Mouse (Mus musculus) ES-Bruce4 (cell line): ENCODE results near the gene Rps7. TPM values are rescaled to one million over a fixed set of nuclear protein-coding genes. Genes with fewer than 3 reads are reported as not detected.

Source experiments
- H3K27ac ChIP-seq: 2 replicates; pipeline ENCODE4 v1.5.1; 2012; ENCODE audit warnings: low read length, inconsistent platforms; ENCODE audit not compliant: insufficient read depth
- H3K27me3 ChIP-seq: 2 replicates; pipeline ENCODE4 v1.6.1; 2012; ENCODE audit warnings: mild to moderate bottlenecking, low read length, inconsistent platforms; ENCODE audit not compliant: control insufficient read depth, poor library complexity, insufficient read depth, severe bottlenecking
- H3K36me3 ChIP-seq: 2 replicates; pipeline ENCODE4 v1.6.1; 2012; ENCODE audit warnings: inconsistent platforms, mild to moderate bottlenecking, low read length, moderate library complexity; ENCODE audit not compliant: control insufficient read depth, poor library complexity, insufficient read depth, severe bottlenecking
- H3K4me1 ChIP-seq: one replicate; pipeline ENCODE4 v1.8.1; 2011; ENCODE audit warnings: low read length; ENCODE audit not compliant: control insufficient read depth, insufficient read depth
- H3K4me3 ChIP-seq: 2 replicates; pipeline ENCODE4 v1.5.1; 2011; ENCODE audit warnings: low read depth, mild to moderate bottlenecking, low read length
- H3K9ac ChIP-seq: 2 replicates; pipeline ENCODE4 v1.6.1; 2012; ENCODE audit warnings: low read depth, mild to moderate bottlenecking, inconsistent platforms; ENCODE audit not compliant: poor library complexity, severe bottlenecking
- H3K9me3 ChIP-seq: replicated peaks from 2 replicates; pipeline ENCODE4 v1.6.1; 2012; ENCODE audit warnings: mild to moderate bottlenecking, low read length, inconsistent platforms; ENCODE audit not compliant: control insufficient read depth, poor library complexity, insufficient read depth, severe bottlenecking
- CTCF ChIP-seq: IDR thresholded peaks from one replicate; pipeline ENCODE4 v1.8.1; 2011; ENCODE audit warnings: low read depth, low read length
- EP300 ChIP-seq: IDR thresholded peaks from 2 replicates; pipeline ENCODE4 v1.6.1; 2011; ENCODE audit warnings: low read depth, low read length; ENCODE audit not compliant: insufficient read depth
- POLR2A ChIP-seq: IDR thresholded peaks from one replicate; pipeline ENCODE4 v1.8.1; 2011; ENCODE audit warnings: low read length; ENCODE audit not compliant: insufficient read depth
- polyA plus RNA-seq: library from polyadenylated mRNA; stranded (reverse); fragments of >200 nt; gene quantifications from 2 replicates; pipeline ENCODE4 v1.2.4, GENCODE M21; 2011; ENCODE audit warnings: low read depth; ENCODE audit not compliant: missing spikeins, insufficient read depth, insufficient read length

The Rps7 gene
- polyA plus RNA-seq, 1 experiment, result 1,139 TPM

GRCm38 (mm10) chr12:28635058-28635534, 657 bp downstream of the Rps7 start:
- Histone ChIP-seq H3K27ac (peak overlapping the region; percentile 43), H3K9me3 (no peaks in the 10 kb centered on the region), H3K27me3 (no peaks in the 10 kb centered on the region), H3K9ac (peak overlapping the region; percentile 97), H3K4me1 (peaks cover 2% of the 10 kb centered on the region), H3K36me3 (peaks cover 53% of the 10 kb centered on the region), H3K4me3 (peak overlapping the region; percentile 93)
- TF ChIP-seq EP300 (no peak), CTCF (no peak), POLR2A (no peak)

- Histone ChIP-seq H3K36me3 (peaks cover 55% of the 10 kb centered on the region), H3K4me1 (peaks cover 2% of the 10 kb centered on the region)
- TF ChIP-seq POLR2A, result no peak
Observed at GRCm38 (mm10) chr12:28628436-28628835, 7.3 kb downstream of the Rps7 start.

GRCm38 (mm10) chr12:28627092-28627491, 8.7 kb downstream of the Rps7 start:
- peaks cover 41% of the 10 kb centered on the region for H3K36me3 ChIP-seq
- H3K4me1 ChIP-seq, result no peaks in the 10 kb centered on the region
- H3K9me3 ChIP-seq, result no peaks in the 10 kb centered on the region
- H3K9ac ChIP-seq, result no peak overlapping the region
- H3K27me3 ChIP-seq, result no peaks in the 10 kb centered on the region
- H3K27ac ChIP-seq, result no peak overlapping the region
- TF ChIP-seq EP300, result no peak
- no peak for TF ChIP-seq CTCF
- no peak for TF ChIP-seq POLR2A
- no peak overlapping the region for H3K4me3 ChIP-seq

More at GRCm38 (mm10) chr12:28628436-28628835, 7.3 kb downstream of the Rps7 start:
- Histone ChIP-seq H3K9me3 (no peaks in the 10 kb centered on the region), H3K4me3 (no peak overlapping the region), H3K27ac (peak overlapping the region; percentile 77), H3K27me3 (no peaks in the 10 kb centered on the region), H3K9ac (no peak overlapping the region)

- no peak overlapping the region for H3K9ac ChIP-seq
- H3K4me1 ChIP-seq, result no peaks in the 10 kb centered on the region
- TF ChIP-seq CTCF (no peak), POLR2A (no peak), EP300 (no peak)
- no peaks in the 10 kb centered on the region for H3K27me3 ChIP-seq
- H3K4me3 ChIP-seq, result no peak overlapping the region
- H3K27ac ChIP-seq, result no peak overlapping the region
- H3K36me3 ChIP-seq, result peaks cover 24% of the 10 kb centered on the region
- no peaks in the 10 kb centered on the region for H3K9me3 ChIP-seq
Observed at GRCm38 (mm10) chr12:28625407-28625806, 10.3 kb downstream of the Rps7 start.

- Histone ChIP-seq H3K27me3 (no peaks in the 10 kb centered on the region), H3K9me3 (no peaks in the 10 kb centered on the region), H3K4me3 (no peak overlapping the region), H3K36me3 (peaks cover 13% of the 10 kb centered on the region), H3K27ac (no peak overlapping the region), H3K9ac (no peak overlapping the region), H3K4me1 (no peaks in the 10 kb centered on the region)
- no peak for TF ChIP-seq POLR2A
- no peak for TF ChIP-seq CTCF
- TF ChIP-seq EP300, result no peak
Observed at GRCm38 (mm10) chr12:28624251-28624650, 11.5 kb downstream of the Rps7 start.

GRCm38 (mm10) chr12:28623195-28623594, 12.6 kb downstream of the Rps7 start, which contains the start of gene Colec11:
Gene Colec11 (minus strand): TSS chr12:28623377.
- Histone ChIP-seq H3K27ac (no peak within 1 kb of the TSS), H3K9me3 (no peaks in the 10 kb centered on the region), H3K4me1 (no peaks in the 10 kb centered on the region), H3K27me3 (no peaks in the 10 kb centered on the region), H3K4me3 (no peak within 1 kb of the TSS), H3K9ac (no peak within 1 kb of the TSS), H3K36me3 (peaks cover 2% of the 10 kb centered on the region; the same call in 1 of the 2 replicates)
- TF ChIP-seq CTCF, result no peak
- no peak for TF ChIP-seq POLR2A
- TF ChIP-seq EP300, result no peak
